Mouse (Mus musculus): ENCODE measurements around the gene Btnl9.

DNA sequence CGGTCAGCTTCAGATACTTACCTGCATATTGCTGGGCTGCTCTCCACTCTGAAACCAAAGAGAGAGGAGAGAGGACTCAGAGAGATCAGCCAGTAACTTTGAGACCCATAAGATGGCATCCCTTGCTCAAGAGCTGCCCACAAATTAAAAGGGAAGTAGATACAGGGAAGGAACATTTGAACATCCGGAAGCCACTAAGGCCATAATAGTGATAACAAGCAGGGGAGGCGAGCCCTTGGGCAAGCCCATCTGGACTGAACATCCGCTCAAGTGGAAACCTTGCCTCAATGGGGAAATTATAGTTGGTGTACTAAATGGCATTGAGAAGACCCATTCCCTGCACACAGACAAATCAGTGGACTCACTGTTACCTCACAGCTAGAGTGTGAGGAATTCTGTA lies 16.4 kb downstream of the Btnl9 start:
- TF ChIP-seq GATA1 (IDR thresholded peaks at IDR 0.05; ENCODE audit: low read length) (no peak), TAL1 (IDR thresholded peaks at IDR 0.05; ENCODE audit: low read length) (no peak)
